Mouse (Mus musculus) cortical plate, adult 2 months (tissue): ENCODE data around the gene Taf1b.

ENCODE experiments used
- CTCF ChIP-seq: fragments of 200-500 bp; IDR thresholded peaks from 2 replicates; pipeline ENCODE4 v1.5.1; 2011; ENCODE audit warnings: mild to moderate bottlenecking, control low read depth, low read length; ENCODE audit not compliant: insufficient read depth; ENCODE audit errors: extremely low read depth
- POLR2A ChIP-seq: fragments of 200-500 bp; IDR thresholded peaks from 2 replicates; pipeline ENCODE4 v1.6.1; 2011; ENCODE audit warnings: mild to moderate bottlenecking, low read length, control low read depth; ENCODE audit not compliant: insufficient read depth; ENCODE audit errors: extremely low read depth

DNA sequence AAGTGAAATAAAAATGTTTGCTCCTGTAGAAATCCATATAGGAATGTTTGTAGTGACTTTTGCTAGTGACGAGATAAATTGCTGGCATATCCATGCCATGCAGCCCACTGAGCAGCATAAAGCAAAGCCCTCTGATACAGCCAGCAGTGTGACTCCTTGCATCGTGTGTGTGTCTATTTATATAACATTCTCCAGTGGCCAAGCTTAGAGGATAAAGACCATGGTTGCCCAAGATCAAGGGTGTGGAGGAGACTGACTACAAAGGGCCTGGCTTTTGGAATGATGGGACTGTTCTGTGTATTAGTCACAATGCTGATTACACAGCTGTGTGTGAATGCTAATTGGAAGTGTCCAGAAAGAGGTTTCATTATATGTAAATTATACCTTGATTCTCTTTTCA is 54.4 kb downstream of the Taf1b start:
- no peak for TF ChIP-seq CTCF
- no peak for TF ChIP-seq POLR2A
